Mouse (Mus musculus) G1E (cell line): Measurements from ENCODE around the gene Trim5.

ENCODE experiments used
- CTCF ChIP-seq: IDR thresholded peaks from 2 replicates; pipeline ENCODE4 v1.5.1; 2012; ENCODE audit warnings: low read depth, low read length, inconsistent platforms, mixed read lengths
- GATA1 ChIP-seq: IDR thresholded peaks from 2 replicates; pipeline ENCODE4 v1.6.1; 2012; ENCODE audit warnings: borderline replicate concordance, low read length, inconsistent platforms, mixed read lengths
- POLR2AphosphoS5 ChIP-seq: IDR thresholded peaks from 2 replicates; pipeline ENCODE4 v1.6.1; 2012; ENCODE audit warnings: low read depth, low read length, inconsistent platforms; ENCODE audit not compliant: insufficient replicate concordance

DNA sequence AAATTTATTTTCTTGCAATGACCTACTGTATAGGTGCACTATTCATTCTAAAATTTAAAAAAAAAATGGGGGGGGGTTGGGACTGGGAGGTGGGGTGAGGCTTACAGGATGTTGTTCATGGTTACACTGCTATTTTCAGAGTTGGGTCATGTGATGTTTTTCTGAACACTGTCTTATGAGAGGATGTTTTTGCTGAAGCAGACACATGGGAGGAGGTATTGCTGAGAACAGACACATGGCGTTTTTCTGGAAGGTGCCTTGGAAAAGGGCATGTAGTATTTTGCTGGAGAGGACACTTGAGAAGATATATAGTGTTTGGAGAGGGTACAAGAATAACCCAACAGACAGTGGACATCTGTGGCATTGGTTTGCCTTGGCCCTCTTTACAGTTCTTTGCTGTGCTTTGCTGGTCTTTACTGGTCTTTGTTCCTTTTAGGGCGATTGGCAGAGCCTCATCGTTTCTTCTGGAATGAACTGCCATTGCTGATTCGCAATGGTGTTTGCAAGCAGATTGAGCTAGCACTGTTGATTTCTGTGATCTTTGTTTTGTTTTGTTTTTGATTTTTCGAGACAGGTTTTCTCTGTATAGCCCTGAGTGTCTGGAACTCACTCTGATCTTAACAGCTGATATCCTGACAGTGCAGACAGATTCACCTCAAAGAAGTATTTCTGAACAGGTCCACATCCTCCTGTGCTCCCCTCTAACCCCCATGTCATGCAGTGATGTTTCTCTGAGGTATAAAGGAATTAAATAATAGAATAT lies 3.9 kb upstream of the Trim5 start:
- TF ChIP-seq CTCF (no peak), POLR2AphosphoS5 (no peak), GATA1 (no peak)
